Mouse (Mus musculus) lung, adult 2 months (tissue): Measurements from ENCODE around the gene Fmnl2.

ENCODE experiments used
- CTCF ChIP-seq: fragments of 200-500 bp; IDR thresholded peaks from 2 replicates; pipeline ENCODE4 v1.5.1; 2011; ENCODE audit warnings: mild to moderate bottlenecking, low read length, control low read depth; ENCODE audit not compliant: insufficient read depth
- POLR2A ChIP-seq: fragments of 200-500 bp; IDR thresholded peaks from 2 replicates; pipeline ENCODE4 v1.6.1; 2011; ENCODE audit warnings: low read depth, mild to moderate bottlenecking, control low read depth, low read length, borderline replicate concordance; ENCODE audit errors: extremely low read depth

- TF ChIP-seq CTCF (no peak), POLR2A (no peak)
Observed at GRCm38 (mm10) chr2:53129070-53129469, 271.4 kb downstream of the Fmnl2 start.
